Mouse (Mus musculus) CH12.LX (cell line): Measurements from ENCODE around the gene Cnst.

Experiments
- CHD2 ChIP-seq: IDR thresholded peaks from 2 replicates; pipeline ENCODE4 v1.6.1; 2011; ENCODE audit warnings: low read length, improper control_type of control experiment
- CTCF ChIP-seq, 2 experiments: IDR thresholded peaks in 1 of 2; conservative IDR thresholded peaks in 1 of 2; 2 replicates each; pipeline ENCODE4 v1.5.1; 2011 to 2012; ENCODE audit warnings: low read depth in 2 of 2, low read length in 2 of 2, improper control_type of control experiment in 1 of 2, inconsistent platforms in 1 of 2, mild to moderate bottlenecking in 1 of 2, moderate library complexity in 1 of 2
- EP300 ChIP-seq: IDR thresholded peaks from 2 replicates; pipeline ENCODE4 v1.6.1; 2011; ENCODE audit warnings: low read length, improper control_type of control experiment
- KAT2A ChIP-seq: IDR thresholded peaks from 2 replicates; pipeline ENCODE4 v1.6.1; 2012; ENCODE audit warnings: low read length, improper control_type of control experiment, inconsistent platforms; ENCODE audit not compliant: insufficient replicate concordance
- MYC ChIP-seq: IDR thresholded peaks from 2 replicates; pipeline ENCODE4 v1.6.1; 2011; ENCODE audit warnings: low read depth, mild to moderate bottlenecking, improper control_type of control experiment, low read length
- POLR2A ChIP-seq: IDR thresholded peaks from 2 replicates; pipeline ENCODE4 v1.6.1; 2011; ENCODE audit warnings: low read depth, mild to moderate bottlenecking, improper control_type of control experiment, low read length
- POLR2AphosphoS2 ChIP-seq: IDR thresholded peaks from 2 replicates; pipeline ENCODE4 v1.6.1; 2011; ENCODE audit warnings: low read depth, low read length, improper control_type of control experiment
- RCOR1 ChIP-seq: conservative IDR thresholded peaks from 2 replicates; pipeline ENCODE4 v1.6.1; 2012; ENCODE audit warnings: low read depth, mild to moderate bottlenecking, inconsistent platforms, low read length, improper control_type of control experiment
- UBTF ChIP-seq: IDR thresholded peaks from 2 replicates; pipeline ENCODE4 v1.6.1; 2012; ENCODE audit warnings: low read depth, mild to moderate bottlenecking, inconsistent platforms, low read length, improper control_type of control experiment, moderate library complexity
- USF1 ChIP-seq: IDR thresholded peaks from 2 replicates; pipeline ENCODE4 v1.6.1; 2014; ENCODE audit warnings: low read depth, mild to moderate bottlenecking, inconsistent platforms, low read length, improper control_type of control experiment
- ZMIZ1 ChIP-seq: IDR thresholded peaks from 2 replicates; pipeline ENCODE4 v1.6.1; 2012; ENCODE audit warnings: low read depth, mild to moderate bottlenecking, inconsistent platforms, low read length, improper control_type of control experiment

DNA sequence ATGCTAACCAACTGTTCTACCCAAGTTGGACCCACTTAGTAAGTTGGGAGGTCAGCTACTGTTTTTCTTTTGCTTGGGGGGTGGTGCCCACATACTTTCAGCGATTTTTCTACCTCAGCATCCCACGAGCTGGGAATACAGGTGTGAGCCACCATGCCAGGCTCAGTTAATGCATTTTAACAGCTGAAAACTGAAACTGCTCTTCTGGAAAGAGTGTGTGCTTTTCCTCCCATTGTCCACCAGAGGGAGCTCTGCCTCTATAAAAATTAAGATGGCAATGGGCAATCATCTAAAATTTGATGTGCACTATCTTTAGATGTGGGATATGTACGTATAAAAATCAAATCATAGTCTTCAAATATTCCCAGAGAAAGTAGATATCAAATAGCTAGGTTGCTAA, 43.6 kb upstream of the Cnst start:
- TF ChIP-seq CTCF (conservative IDR thresholded peaks at IDR 0.05 in 1 of 2, IDR thresholded peaks at IDR 0.05 in 1 of 2; ENCODE audit: low read depth in 2 of 2, low read length in 2 of 2), result peak; percentile 70 to 75
- TF ChIP-seq EP300, result no peak
- no peak for TF ChIP-seq POLR2A
- TF ChIP-seq ZMIZ1, result no peak
- TF ChIP-seq RCOR1, result no peak
- TF ChIP-seq CHD2, result no peak
- no peak for TF ChIP-seq KAT2A
- TF ChIP-seq MYC, result no peak
- no peak for TF ChIP-seq UBTF
- no peak for TF ChIP-seq POLR2AphosphoS2
- TF ChIP-seq USF1, result no peak
